Mouse (Mus musculus): ENCODE data around the gene Olfr312. TPM values are rescaled to one million over a fixed set of nuclear protein-coding genes. Genes with fewer than 3 reads are reported as not detected.
"Not testable (repeated sequence)": the region's sequence is repeated elsewhere in the genome, so short reads cannot be mapped to it uniquely, and the experiment has no call there.

Olfr312 gene
- not detected in 2 replicates for polyA plus RNA-seq (2016; fragmentation: Nextera tagmentation; extraction: Ambion mirVana)

DNA sequence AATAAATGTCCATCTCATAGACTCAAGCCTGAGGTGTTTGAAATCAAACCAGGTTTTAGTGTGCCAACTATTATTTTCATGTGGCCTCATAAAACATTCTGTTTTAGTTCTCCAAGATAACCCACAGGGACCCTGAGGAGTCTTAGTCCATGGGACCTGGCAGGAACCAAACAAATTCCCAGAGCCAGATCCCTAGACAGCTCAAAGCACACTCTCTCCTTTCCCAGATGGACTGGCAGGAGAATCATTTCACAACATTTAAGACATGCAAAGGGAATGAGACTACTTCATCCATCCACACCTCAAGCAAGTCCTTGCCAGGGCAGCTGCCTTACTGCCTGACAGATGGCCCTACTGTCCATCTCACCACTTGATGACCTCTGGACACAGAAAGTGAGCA lies at the start of gene Olfr312:
TSS of gene Olfr312 (plus strand) at position 301 of the 400 bp plus-strand sequence.
- not testable (repeated sequence) for H3K9me3 ChIP-seq (replicated peaks); H3K27me3 ChIP-seq; H3K36me3 ChIP-seq; H3K4me3 ChIP-seq; H3K4me1 ChIP-seq; H3K4me2 ChIP-seq (replicated peaks); ATAC-seq (ENCODE audit: low FRiP score); H3K9ac ChIP-seq; H3K27ac ChIP-seq

DNA sequence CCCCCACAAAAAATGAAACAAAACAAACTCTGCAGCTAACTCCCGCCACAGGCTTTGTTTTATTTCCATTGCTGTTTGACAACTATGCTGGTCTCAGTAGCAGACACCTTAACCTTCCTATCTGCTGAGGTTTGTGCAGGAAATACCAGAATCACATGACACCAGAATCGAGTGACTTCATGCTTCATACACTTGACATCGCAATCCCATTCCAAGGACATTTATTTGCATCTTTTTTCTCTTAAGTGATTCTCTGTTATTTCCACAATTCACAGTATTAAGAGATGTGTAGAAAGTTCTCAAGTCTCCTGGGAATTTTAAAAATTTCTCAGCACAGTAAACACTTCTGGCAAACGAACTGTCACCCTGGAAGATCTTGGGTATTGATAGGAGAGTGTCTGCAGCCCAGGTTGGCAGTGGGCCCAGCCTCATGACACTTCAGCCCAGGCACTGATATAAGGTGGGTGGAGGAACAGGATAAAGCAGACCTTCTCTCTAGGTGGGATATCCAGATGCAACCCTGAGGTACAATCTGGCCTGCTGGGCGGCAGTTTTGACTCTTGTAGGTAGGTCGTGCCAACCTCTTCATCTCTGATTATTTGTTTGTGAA lies 46.5 kb upstream of the Olfr312 start, which contains the start of gene Olfr314:
TSS of gene Olfr314 (plus strand) at position 473 of the 610 bp plus-strand sequence.
- Histone ChIP-seq H3K4me3 (no peak within 1 kb of the TSS), H3K4me1 (no peaks in the 10 kb centered on the region), H3K36me3 (no peaks in the 10 kb centered on the region), H3K4me2 (replicated peaks) (no peak within 1 kb of the TSS), H3K9me3 (replicated peaks) (no peaks in the 10 kb centered on the region), H3K27ac (no peak within 1 kb of the TSS), H3K27me3 (no peaks in the 10 kb centered on the region), H3K9ac (no peak within 1 kb of the TSS)
- WGBS: 81% methylated on average over 6 of the region's 6 CpGs
- ATAC-seq (ENCODE audit: low FRiP score): no peak

DNA sequence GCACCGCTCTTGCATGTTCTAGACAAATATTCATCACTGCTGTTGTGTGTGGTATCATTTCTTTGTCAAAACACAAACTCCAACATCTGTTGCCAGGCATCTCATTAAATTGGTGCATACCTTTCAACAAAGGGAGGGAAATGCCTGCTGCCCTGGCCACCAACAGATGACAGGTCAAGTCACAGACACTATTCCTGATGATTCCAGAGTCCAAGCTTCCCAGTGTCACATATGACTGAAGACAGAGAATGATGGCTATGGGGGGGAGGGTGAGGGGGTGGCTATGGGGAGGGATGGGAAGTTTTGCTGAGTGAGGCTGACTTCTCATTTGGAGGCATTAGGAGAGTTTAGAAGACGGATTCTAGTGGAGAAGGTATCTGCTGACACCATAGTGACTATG lies 44.9 kb upstream of the Olfr312 start:
- 81% methylated on average over 2 of the region's 2 CpGs for WGBS
- no peak overlapping the region for H3K9ac ChIP-seq
- H3K36me3 ChIP-seq: no peaks in the 10 kb centered on the region
- H3K4me3 ChIP-seq: no peak overlapping the region
- ATAC-seq (ENCODE audit: low FRiP score): no peak
- peaks cover under 1% of the 10 kb centered on the region; the same call in 1 of the 2 replicates for H3K4me1 ChIP-seq
- no peaks in the 10 kb centered on the region for H3K27me3 ChIP-seq
- no peak overlapping the region for H3K27ac ChIP-seq
- no peak overlapping the region for H3K4me2 ChIP-seq (replicated peaks)
- no peaks in the 10 kb centered on the region for H3K9me3 ChIP-seq (replicated peaks)

DNA sequence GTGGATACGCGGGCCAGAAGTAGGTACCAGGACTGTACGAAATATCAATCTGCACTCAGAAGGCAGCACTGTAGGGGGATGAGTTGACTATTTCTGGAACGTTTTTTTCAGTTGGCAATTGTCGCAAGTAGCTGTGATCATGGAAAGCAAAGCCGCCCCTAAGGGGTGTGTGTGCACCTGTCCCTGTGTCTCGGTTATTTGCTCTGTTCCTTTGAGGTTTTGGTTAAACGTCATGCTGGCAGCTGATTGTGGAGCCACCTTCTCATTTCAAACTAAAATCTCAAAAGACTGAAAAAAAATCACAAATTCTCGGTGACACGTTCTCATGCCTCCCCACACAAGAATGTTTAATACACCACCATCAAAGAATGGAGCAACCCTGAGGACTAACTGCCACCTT lies 41.4 kb upstream of the Olfr312 start:
- Histone ChIP-seq H3K4me1 (peaks cover 5% of the 10 kb centered on the region; the same call in 1 of the 2 replicates), H3K27ac (no peak overlapping the region), H3K9me3 (replicated peaks) (no peaks in the 10 kb centered on the region), H3K4me2 (replicated peaks) (no peak overlapping the region), H3K9ac (no peak overlapping the region), H3K27me3 (no peaks in the 10 kb centered on the region), H3K4me3 (no peak overlapping the region), H3K36me3 (no peaks in the 10 kb centered on the region)
- ATAC-seq (ENCODE audit: low FRiP score): no peak
- 91% methylated on average over 10 of the region's 10 CpGs for WGBS

DNA sequence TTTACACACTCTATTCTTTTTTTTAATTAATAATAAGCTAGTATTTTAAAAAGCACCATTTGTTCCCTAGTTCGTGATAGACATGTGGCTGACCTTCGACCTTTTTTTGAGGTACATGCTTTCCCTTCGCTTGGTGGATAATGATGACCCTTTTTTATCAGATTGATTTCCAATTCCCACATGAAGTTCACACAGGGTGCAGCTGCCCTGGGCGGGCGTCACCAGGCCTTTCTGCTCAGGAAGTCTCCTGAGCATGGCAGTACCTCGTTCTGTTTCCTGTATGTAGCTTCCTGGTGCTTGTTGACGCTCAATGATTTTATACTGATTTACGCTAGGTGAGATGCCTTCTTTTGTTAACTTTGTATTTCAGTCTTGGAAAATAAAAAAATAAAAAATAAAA lies 40.7 kb upstream of the Olfr312 start:
- no peak overlapping the region for H3K9ac ChIP-seq
- H3K4me2 ChIP-seq (replicated peaks): no peak overlapping the region
- no peaks in the 10 kb centered on the region for H3K36me3 ChIP-seq
- WGBS: 75% methylated on average over 8 of the region's 8 CpGs
- no peak for ATAC-seq (ENCODE audit: low FRiP score)
- no peak overlapping the region for H3K4me3 ChIP-seq
- H3K9me3 ChIP-seq (replicated peaks): no peaks in the 10 kb centered on the region
- no peaks in the 10 kb centered on the region for H3K27me3 ChIP-seq
- no peak overlapping the region for H3K27ac ChIP-seq
- peaks cover 5% of the 10 kb centered on the region; the same call in 1 of the 2 replicates for H3K4me1 ChIP-seq

DNA sequence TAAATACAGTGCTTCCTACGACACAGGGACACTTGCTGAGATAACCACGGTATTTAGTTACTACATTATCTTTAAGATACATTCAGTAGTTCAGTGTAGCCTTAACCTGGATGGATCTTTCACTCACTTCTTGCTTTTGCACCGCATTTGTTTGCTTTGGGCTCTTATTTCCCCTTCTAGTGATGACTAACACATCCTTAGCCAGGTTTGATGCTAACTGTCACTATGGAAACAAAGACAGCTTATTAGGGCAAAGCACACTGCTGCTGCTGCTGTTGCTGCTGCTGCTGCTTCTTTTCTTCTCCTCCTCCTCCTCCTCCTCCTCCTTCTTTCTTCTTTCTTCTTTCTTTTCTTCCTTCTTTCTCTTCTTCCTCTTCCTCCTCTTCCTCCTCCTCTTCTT lies 39.5 kb upstream of the Olfr312 start:
- Histone ChIP-seq H3K4me1 (peaks cover 5% of the 10 kb centered on the region; the same call in 1 of the 2 replicates), H3K9me3 (replicated peaks) (no peaks in the 10 kb centered on the region), H3K4me2 (replicated peaks) (no peak overlapping the region), H3K27me3 (no peaks in the 10 kb centered on the region), H3K27ac (no peak overlapping the region), H3K4me3 (no peak overlapping the region), H3K36me3 (no peaks in the 10 kb centered on the region), H3K9ac (0 out of 2 replicates have a peak overlapping the region, but pooled peaks have one; percentile 19)
- 32% methylated on average over 3 of the region's 3 CpGs for WGBS
- ATAC-seq (ENCODE audit: low FRiP score): no peak

DNA sequence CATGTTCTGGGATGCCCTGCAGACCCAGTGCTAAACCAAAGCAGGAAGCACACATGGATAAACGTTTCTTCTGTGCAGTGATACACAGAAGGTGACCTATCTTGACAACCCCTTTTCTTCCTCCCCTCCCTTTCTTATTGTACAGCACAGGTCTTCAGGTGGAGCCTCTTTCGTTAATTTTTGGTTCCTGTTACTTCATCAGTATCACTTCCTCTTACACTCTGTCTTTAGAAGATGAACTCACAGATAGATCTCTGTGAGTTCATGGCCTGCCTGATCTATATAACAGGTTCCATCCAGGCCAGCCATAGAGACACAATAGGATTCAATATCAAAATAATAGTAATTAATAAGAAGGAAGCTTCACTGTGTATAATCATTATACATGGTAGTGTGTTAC lies 39.0 kb upstream of the Olfr312 start:
- Histone ChIP-seq H3K4me2 (replicated peaks) (no peak overlapping the region), H3K9me3 (replicated peaks) (no peaks in the 10 kb centered on the region), H3K4me1 (peaks cover 5% of the 10 kb centered on the region; the same call in 1 of the 2 replicates), H3K4me3 (no peak overlapping the region), H3K36me3 (no peaks in the 10 kb centered on the region), H3K9ac (no peak overlapping the region), H3K27me3 (no peaks in the 10 kb centered on the region), H3K27ac (no peak overlapping the region)
- no peak for ATAC-seq (ENCODE audit: low FRiP score)
- 59% methylated on average over 2 of the region's 2 CpGs for WGBS

DNA sequence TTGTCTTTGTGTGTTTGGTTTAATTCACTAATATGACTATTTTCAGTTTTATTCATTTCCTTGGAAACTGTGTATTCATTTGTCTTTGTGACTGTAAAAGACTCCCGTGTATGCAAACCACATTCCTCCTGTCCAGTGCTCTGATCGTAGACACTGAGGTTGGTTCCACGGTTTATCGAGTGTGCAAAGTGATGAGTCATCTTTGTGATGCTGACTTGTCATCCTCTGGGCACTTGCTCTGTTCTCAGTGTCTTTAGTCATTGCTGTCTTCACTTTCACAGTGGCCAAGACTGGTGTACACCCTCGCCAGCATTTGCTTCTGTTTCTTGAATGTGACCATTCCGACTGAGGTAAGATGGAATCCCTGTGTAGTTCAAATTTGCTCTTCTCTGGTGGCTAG lies 38.4 kb upstream of the Olfr312 start:
- no peak overlapping the region for H3K4me3 ChIP-seq
- H3K9ac ChIP-seq: no peak overlapping the region
- H3K4me2 ChIP-seq (replicated peaks): no peak overlapping the region
- no peaks in the 10 kb centered on the region for H3K36me3 ChIP-seq
- ATAC-seq (ENCODE audit: low FRiP score): no peak
- H3K27ac ChIP-seq: no peak overlapping the region
- H3K9me3 ChIP-seq (replicated peaks): no peaks in the 10 kb centered on the region
- WGBS: 83% methylated on average over 6 of the region's 6 CpGs
- H3K4me1 ChIP-seq: peaks cover 5% of the 10 kb centered on the region; the same call in 1 of the 2 replicates
- H3K27me3 ChIP-seq: no peaks in the 10 kb centered on the region

DNA sequence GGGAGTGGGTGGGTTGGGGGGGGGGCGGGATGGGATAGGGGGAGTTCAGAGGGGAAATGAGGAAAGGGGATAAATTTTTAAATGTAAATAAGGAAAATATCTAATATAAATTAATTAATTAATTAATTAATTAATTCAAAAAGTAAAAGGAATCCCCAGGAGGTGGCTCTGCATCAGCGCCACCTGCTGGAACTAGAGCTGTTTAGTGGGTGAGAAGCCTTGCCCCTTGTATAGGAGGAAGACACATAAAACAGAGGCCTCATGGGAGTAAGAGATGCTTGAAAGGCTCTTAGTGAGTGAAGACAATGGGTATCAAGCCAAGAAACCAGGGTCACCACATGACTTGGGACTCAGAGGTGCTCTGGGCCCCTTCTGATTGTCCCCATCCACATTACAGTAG lies 33.2 kb upstream of the Olfr312 start:
- no peak for ATAC-seq (ENCODE audit: low FRiP score)
- 95% methylated on average over 2 of the region's 2 CpGs for WGBS
- Histone ChIP-seq H3K27ac (no peak overlapping the region), H3K9ac (no peak overlapping the region), H3K36me3 (no peaks in the 10 kb centered on the region), H3K27me3 (no peaks in the 10 kb centered on the region), H3K9me3 (replicated peaks) (no peaks in the 10 kb centered on the region), H3K4me3 (no peak overlapping the region), H3K4me1 (no peaks in the 10 kb centered on the region), H3K4me2 (replicated peaks) (no peak overlapping the region)

DNA sequence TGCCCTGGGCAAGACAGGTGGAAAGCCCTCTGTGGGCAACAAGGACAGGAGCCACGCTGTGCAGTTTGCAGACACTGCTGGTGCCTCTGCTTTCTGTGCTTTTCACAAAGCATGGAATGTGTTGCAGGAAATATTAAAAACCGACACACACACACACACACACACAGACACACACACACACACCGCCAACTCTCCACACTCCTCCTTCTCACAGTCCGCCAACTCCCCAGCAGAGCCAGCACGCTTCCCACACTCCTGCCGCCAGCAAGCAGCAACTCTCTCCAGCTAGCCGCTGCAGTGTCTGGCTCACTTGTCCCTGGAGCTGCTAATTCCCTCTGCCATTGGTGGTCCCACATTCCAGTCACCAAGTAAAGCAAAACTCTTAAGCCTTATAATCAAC lies 32.2 kb upstream of the Olfr312 start:
- H3K9me3 ChIP-seq (replicated peaks): no peaks in the 10 kb centered on the region
- no peak for ATAC-seq (ENCODE audit: low FRiP score)
- 79% methylated on average over 7 of the region's 7 CpGs for WGBS
- H3K27ac ChIP-seq: no peak overlapping the region
- peaks cover 5% of the 10 kb centered on the region for H3K4me1 ChIP-seq
- H3K27me3 ChIP-seq: no peaks in the 10 kb centered on the region
- no peak overlapping the region for H3K4me2 ChIP-seq (replicated peaks)
- H3K36me3 ChIP-seq: no peaks in the 10 kb centered on the region
- H3K4me3 ChIP-seq: no peak overlapping the region
- no peak overlapping the region for H3K9ac ChIP-seq

DNA sequence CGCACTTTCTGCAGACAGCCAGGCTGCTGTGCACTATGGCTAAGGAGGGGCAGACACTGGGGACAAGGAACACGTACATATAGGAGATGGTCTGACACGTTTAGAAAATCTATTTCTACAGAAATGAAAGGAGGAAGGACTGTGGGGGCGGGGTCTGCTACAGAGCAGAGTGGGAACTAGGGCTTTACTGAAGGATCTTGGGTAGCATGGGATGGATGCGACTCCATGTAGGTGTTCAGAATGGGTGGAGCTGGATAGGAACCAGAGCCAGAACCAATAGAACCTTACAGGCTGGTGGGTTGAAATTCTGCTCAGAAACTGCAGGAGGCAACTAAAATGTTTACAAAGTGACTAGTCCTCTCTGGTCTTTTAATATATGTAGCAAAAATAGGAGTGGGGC lies 29.3 kb upstream of the Olfr312 start:
- peaks cover 11% of the 10 kb centered on the region for H3K4me1 ChIP-seq
- no peak overlapping the region for H3K4me2 ChIP-seq (replicated peaks)
- no peak for ATAC-seq (ENCODE audit: low FRiP score)
- H3K9ac ChIP-seq: no peak overlapping the region
- no peaks in the 10 kb centered on the region for H3K27me3 ChIP-seq
- no peaks in the 10 kb centered on the region for H3K9me3 ChIP-seq (replicated peaks)
- H3K36me3 ChIP-seq: no peaks in the 10 kb centered on the region
- 78% methylated on average over 5 of the region's 5 CpGs for WGBS
- no peak overlapping the region for H3K4me3 ChIP-seq
- no peak overlapping the region for H3K27ac ChIP-seq

DNA sequence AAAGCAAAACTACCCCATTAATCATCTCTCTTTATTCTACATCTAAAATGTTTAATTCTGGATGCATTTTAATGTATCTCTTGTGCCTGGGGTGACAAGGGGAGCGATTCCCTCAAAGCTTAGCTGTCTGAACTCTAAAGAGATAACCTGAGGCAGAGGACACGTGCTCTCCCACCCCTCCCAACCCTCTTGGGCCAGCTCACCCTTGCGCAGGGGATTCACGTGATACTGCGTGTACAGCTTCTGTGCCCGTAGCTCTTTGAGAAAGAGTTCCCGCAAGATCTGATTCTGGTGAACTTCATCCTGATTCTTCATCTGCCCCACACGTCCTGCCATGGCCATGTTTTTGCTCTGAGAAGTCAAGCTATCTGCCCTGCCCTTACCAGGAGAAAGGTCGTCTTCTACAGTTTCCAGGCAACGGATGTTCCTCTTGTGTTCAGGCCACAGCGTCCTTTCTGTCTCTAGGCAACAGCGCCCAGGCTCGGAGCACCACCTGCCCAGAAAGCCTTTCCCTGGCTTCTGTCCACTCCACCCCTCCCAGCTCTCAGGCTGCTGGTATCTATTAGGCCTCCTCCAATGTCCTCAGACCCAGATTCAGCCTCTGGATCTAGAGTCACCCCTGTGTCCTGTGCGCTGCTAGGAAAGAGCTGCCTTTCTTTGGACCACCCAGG lies 27.3 kb upstream of the Olfr312 start, which contains the start of gene Fam183b:
TSS of gene Fam183b (minus strand) at position 403 of the 671 bp plus-strand sequence.
- Histone ChIP-seq H3K9ac (no peak within 1 kb of the TSS), H3K9me3 (replicated peaks) (no peaks in the 10 kb centered on the region), H3K36me3 (no peaks in the 10 kb centered on the region), H3K27ac (peak within 1 kb of the TSS; percentile 18; the same call in 1 of the 2 replicates), H3K27me3 (no peaks in the 10 kb centered on the region), H3K4me3 (no peak within 1 kb of the TSS), H3K4me2 (replicated peaks) (peak within 1 kb of the TSS; percentile 41), H3K4me1 (peaks cover 11% of the 10 kb centered on the region)
- peak; percentile 74 for ATAC-seq (ENCODE audit: low FRiP score)
- WGBS: 31% methylated on average over 14 of the region's 14 CpGs

DNA sequence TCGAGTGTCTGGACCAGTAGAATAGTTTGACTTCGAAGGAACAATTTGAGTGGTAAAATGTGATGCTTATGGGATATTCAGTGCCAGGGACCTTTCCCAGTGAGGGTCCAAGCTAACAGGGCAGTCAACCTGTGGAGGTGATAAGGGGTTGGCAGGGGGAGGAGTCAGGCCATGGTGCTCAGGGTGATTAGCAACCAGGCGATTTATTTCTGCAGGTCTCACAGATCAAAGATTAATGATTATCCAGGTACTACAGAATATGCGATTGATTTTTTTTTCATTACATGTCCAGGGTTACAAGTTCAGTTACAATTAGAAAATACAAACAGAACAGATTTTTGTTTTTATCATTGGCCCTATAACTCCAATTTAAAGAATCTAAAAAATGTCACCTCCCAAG lies 25.2 kb upstream of the Olfr312 start:
- no peak for ATAC-seq (ENCODE audit: low FRiP score)
- no peak overlapping the region for H3K4me3 ChIP-seq
- 80% methylated on average over 4 of the region's 4 CpGs for WGBS
- peaks cover 11% of the 10 kb centered on the region for H3K4me1 ChIP-seq
- H3K36me3 ChIP-seq: no peaks in the 10 kb centered on the region
- no peak overlapping the region for H3K4me2 ChIP-seq (replicated peaks)
- no peak overlapping the region for H3K27ac ChIP-seq
- H3K27me3 ChIP-seq: no peaks in the 10 kb centered on the region
- H3K9ac ChIP-seq: no peak overlapping the region
- no peaks in the 10 kb centered on the region for H3K9me3 ChIP-seq (replicated peaks)
